Mouse (Mus musculus) intestine, embryonic 14.5 days (tissue): ENCODE data around the gene Dusp11. TPM values are rescaled to one million over a fixed set of nuclear protein-coding genes. Genes with fewer than 3 reads are reported as not detected.
A peak's percentile ranks its signal among the peaks of the same experiment; 100 is the strongest.
"Not testable (repeated sequence)": the region's sequence is repeated elsewhere in the genome, so short reads cannot be mapped to it uniquely, and the experiment has no call there.

Source experiments
- ATAC-seq: fragments of 200-750 bp; cut with Nextera tagmentation; replicated peaks from 2 replicates; pipeline ENCODE4 v1.8.0; 2017; ENCODE audit warnings: low read depth, moderate number of reproducible peaks, moderate TSS enrichment, moderate library complexity; ENCODE audit not compliant: low FRiP score, low TSS enrichment
- DNase-seq: peaks from one replicate; pipeline ENCODE4 v3.0.0-alpha.2; 2018; ENCODE audit warnings: low spot score
- H3K27ac ChIP-seq: fragments of 300-500 bp; sonication (generic); 2 replicates; pipeline ENCODE4 v1.5.1; 2014; ENCODE audit warnings: low read depth, mild to moderate bottlenecking, control low read depth
- H3K27me3 ChIP-seq: fragments of 300-500 bp; sonication (generic); replicated peaks from 2 replicates; pipeline ENCODE4 v1.6.1; 2014; ENCODE audit warnings: low read length, control low read depth; ENCODE audit not compliant: control insufficient read depth, insufficient read depth
- H3K36me3 ChIP-seq: fragments of 300-500 bp; sonication (generic); 2 replicates; pipeline ENCODE4 v1.6.1; 2014; ENCODE audit warnings: low read length, control low read depth; ENCODE audit not compliant: control insufficient read depth, insufficient read depth
- H3K4me1 ChIP-seq: fragments of 300-500 bp; sonication (generic); replicated peaks from 2 replicates; pipeline ENCODE4 v1.6.1; 2014; ENCODE audit warnings: low read length, control low read depth, mixed read lengths; ENCODE audit not compliant: control insufficient read depth, insufficient read depth
- H3K4me2 ChIP-seq: fragments of 300-500 bp; sonication (generic); 2 replicates; pipeline ENCODE4 v1.6.1; 2014; ENCODE audit warnings: low read length
- H3K4me3 ChIP-seq: fragments of 300-500 bp; sonication (generic); 2 replicates; pipeline ENCODE4 v1.5.1; 2014; ENCODE audit warnings: low read depth, low read length, control low read depth, mixed read lengths
- H3K9ac ChIP-seq: fragments of 300-500 bp; sonication (generic); 2 replicates; pipeline ENCODE4 v1.6.1; 2014; ENCODE audit warnings: mild to moderate bottlenecking, low read length
- H3K9me3 ChIP-seq: fragments of 300-500 bp; sonication (generic); 2 replicates; pipeline ENCODE4 v1.6.1; 2016; ENCODE audit warnings: low read length, control low read depth; ENCODE audit not compliant: control insufficient read depth
- WGBS: fragments of 180-500 bp; shearing (Covaris S2); extraction: QIAGEN DNeasy Blood & Tissue Kit; methylation state at CpG from one replicate; pipeline ENCODE4 v1.1.7; 2014; 5-methylcytosine and 5-hydroxymethylcytosine counted together
- polyA plus RNA-seq: library from polyadenylated mRNA; unstranded; fragments of >200 nt; fragmentation: Nextera tagmentation; extraction: Ambion mirVana; gene quantifications from 2 replicates; pipeline ENCODE4 v1.2.1, GENCODE M21; 2014

Dusp11 gene
- polyA plus RNA-seq, 1 experiment from 2014 or later, result 42.5 TPM

DNA sequence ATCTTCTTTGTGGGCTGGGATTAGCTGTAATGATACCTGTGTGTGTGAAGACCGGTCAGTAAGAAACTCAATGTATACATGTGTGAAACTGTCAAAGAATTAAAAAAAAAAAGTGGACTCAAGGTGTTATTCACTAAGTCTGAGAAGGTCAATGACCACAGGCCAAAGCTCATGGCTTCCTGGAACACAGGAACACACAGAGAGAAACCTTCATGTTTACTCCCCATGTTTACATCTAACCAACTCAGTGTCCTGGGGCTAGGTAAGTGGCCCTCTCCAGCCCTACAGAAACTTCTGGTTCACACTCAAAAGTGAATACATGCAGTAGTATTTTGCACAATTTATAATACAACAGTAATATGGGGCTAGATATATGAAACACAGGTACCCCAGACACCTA is 51.8 kb downstream of the Dusp11 start:
- ATAC-seq (no peak), DNase-seq (no peak)
- Histone ChIP-seq H3K4me1 (peaks cover 3% of the 10 kb centered on the region; the same call in 1 of the 2 replicates), H3K27ac (no peak overlapping the region), H3K9ac (no peak overlapping the region), H3K36me3 (no peaks in the 10 kb centered on the region), H3K9me3 (no peaks in the 10 kb centered on the region), H3K4me2 (no peak overlapping the region), H3K27me3 (no peaks in the 10 kb centered on the region), H3K4me3 (no peak overlapping the region)
- WGBS, result 97% methylated on average over 1 of the region's 1 CpGs

GRCm38 (mm10) chr6:85908341-85908740 is 53.1 kb downstream of the Dusp11 start:
- Histone ChIP-seq H3K27ac (no peak overlapping the region), H3K4me2 (no peak overlapping the region), H3K9me3 (no peaks in the 10 kb centered on the region), H3K4me1 (no peaks in the 10 kb centered on the region), H3K27me3 (no peaks in the 10 kb centered on the region), H3K36me3 (no peaks in the 10 kb centered on the region), H3K9ac (no peak overlapping the region), H3K4me3 (no peak overlapping the region)
- DNase-seq (no peak), ATAC-seq (no peak)
- WGBS, result 71% methylated on average over 3 of the region's 3 CpGs

DNA sequence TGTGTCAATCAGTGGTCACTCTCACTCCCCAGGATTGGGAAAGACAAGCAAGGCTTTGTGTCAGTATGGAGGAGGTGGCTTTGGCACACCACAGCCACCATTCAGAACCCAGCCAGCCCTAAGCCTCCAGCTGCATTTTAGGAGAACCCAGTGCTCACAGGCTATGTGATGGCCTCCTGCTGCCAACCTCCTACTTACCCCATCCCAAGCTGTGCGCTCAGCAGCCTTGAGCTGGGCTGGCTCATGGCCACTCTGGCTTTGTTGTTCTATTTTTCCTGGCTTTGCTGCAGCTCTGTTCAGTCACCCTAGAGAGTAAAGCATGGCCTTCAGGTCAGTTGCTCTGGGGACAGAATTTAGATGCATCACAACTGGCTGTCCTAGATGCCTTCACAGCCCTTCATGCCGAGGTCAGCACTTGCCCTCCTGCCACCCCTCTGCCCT is 54.5 kb downstream of the Dusp11 start:
- H3K4me2 ChIP-seq, H3K9ac ChIP-seq, H3K36me3 ChIP-seq, DNase-seq, ATAC-seq, H3K4me1 ChIP-seq, H3K27me3 ChIP-seq, H3K27ac ChIP-seq, H3K4me3 ChIP-seq, H3K9me3 ChIP-seq: not testable (repeated sequence)
- WGBS, result 75% methylated on average over 2 of the region's 2 CpGs

DNA sequence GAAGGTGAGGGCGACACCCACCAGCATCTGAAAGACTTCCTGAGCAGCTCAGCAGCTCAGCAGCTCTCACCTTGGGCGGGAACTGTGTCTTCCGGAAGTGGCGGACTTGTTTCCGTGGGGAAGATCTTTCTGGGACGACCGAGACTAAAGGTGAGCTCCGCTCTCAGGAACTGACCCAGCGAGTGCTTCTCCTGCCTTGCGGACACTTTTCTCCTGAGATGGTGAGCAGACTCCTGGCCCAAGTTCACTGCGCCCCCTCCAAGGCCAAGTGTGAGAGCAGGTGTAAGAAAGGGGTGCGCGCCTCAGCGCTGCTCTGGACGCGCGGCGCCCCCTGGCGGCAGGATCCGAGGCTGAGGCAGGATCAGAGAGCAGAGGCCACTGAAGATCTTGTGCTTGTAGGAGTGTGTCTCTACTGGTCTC is 56.8 kb downstream of the Dusp11 start, which contains the start of gene Nat8f4:
Gene Nat8f4 (minus strand): TSS at position 243 of the 420 bp plus-strand sequence.
- ATAC-seq (peak; percentile 68; the same call in 1 of the 2 replicates), DNase-seq (peak; percentile 86)
- H3K9me3 ChIP-seq, H3K27ac ChIP-seq, H3K27me3 ChIP-seq, H3K9ac ChIP-seq, H3K36me3 ChIP-seq, H3K4me1 ChIP-seq: not testable (repeated sequence)
- Histone ChIP-seq H3K4me2 (peak within 1 kb of the TSS; percentile 28; the same call in 1 of the 2 replicates), H3K4me3 (0 out of 2 replicates have a peak within 1 kb of the TSS, but pooled peaks have one; percentile 13)
- 20% methylated on average over 20 of the region's 20 CpGs for WGBS

DNA sequence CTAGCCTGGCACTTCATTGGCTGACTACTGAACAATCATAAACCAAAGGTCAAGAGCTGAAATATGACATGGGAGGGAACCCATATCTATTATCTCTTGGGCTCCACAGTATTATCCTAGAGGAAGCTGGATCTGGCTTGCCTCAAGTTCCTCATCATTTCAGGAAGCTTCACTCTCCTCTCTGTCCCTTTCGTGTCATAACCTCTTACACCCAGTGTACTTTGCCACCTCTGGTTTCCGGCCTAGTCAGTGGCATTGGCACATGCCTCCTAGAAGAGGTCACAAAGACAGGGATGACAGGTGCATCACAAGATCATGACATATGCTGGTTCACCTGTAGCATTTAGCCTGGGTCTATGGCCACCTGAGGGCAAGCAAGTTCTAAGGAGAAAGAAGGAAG is 59.2 kb downstream of the Dusp11 start:
- no peaks in the 10 kb centered on the region for H3K27me3 ChIP-seq
- H3K4me1 ChIP-seq, result no peaks in the 10 kb centered on the region
- ATAC-seq (no peak), DNase-seq (no peak)
- H3K9ac ChIP-seq, result no peak overlapping the region
- no peak overlapping the region for H3K27ac ChIP-seq
- H3K9me3 ChIP-seq, result no peaks in the 10 kb centered on the region
- WGBS, result 93% methylated on average over 2 of the region's 2 CpGs
- H3K36me3 ChIP-seq, result no peaks in the 10 kb centered on the region
- H3K4me3 ChIP-seq, result no peak overlapping the region
- no peak overlapping the region for H3K4me2 ChIP-seq

DNA sequence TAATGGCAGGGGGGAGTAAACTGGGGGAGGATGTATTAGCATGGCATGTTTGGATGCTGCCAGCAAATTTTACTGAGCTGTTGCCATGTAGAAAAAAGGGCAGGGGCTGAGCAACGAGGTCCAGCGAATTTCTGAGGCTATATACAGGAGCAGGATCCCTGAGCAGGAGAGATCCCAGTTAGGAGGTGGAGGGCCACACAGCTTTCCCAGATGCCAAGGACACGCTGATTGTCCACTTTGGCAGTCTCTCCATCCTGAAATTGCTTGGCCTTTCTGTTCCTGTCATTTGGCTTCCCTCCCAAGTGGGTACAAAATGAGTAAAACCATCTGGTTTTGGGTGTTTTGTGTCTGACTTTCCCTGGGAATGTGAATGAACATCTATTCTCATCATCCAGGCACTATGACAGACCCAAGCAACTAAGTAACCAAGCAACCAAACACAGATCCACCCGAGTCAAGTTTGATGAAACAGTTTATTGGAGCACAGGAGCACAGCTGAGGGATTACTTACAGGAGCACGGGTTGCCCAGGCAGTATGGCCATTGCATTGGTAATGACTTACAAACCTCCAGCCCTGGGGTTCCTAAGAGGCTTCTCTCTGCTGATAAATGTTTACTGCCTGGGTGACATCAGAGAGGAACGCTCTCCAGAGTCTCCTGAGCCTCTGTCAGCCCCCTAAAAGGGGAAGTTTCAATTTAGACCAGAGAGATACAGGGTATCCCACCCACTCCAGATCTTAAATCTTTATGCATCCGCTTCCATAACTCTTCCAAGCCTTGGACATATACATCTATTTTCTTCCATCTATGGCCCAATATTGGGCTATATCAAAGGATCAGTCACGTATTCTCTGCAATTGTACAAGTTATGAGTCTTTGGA is 62.6 kb downstream of the Dusp11 start:
- not testable (repeated sequence) for H3K27me3 ChIP-seq, H3K36me3 ChIP-seq, H3K4me3 ChIP-seq, ATAC-seq, H3K4me1 ChIP-seq, H3K9ac ChIP-seq, H3K4me2 ChIP-seq, H3K27ac ChIP-seq, DNase-seq, H3K9me3 ChIP-seq
- 71% methylated on average over 6 of the region's 8 CpGs for WGBS

DNA sequence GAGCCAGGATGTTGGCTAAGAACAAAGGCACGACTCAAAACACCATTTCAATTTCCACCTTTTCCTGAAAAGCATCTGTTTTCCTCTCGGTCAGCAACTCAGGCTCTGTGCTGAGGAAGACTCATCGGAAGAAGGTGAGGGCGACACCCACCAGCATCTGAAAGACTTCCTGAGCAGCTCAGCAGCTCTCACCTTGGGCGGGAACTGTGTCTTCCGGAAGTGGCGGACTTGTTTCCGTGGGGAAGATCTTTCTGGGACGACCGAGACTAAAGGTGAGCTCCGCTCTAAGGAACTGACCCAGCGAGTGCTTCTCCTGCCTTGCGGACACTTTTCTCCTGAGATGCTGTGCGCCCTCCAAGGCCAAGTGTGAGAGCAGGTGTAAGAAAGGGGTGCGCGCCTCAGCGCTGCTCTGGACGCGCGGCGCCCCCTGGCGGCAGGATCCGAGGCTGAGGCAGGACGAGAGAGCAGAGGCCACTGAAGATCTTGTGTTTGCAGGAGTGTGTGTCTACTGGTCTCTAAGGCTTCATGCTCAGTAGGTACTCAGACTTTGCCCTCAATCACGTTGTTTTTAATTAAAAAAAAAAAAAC is 66.3 kb downstream of the Dusp11 start:
- DNase-seq, ATAC-seq, H3K4me1 ChIP-seq, H3K27me3 ChIP-seq, H3K9ac ChIP-seq, H3K4me3 ChIP-seq, H3K9me3 ChIP-seq, H3K36me3 ChIP-seq, H3K27ac ChIP-seq, H3K4me2 ChIP-seq: not testable (repeated sequence)
- WGBS, result 78% methylated on average over 25 of the region's 25 CpGs
